Mouse (Mus musculus) megakaryocyte, embryonic 14.5 days (primary cell): ENCODE data around the gene Otud7b.

ENCODE experiments used
- FLI1 ChIP-seq: IDR thresholded peaks from 2 replicates; pipeline ENCODE4 v1.6.1; 2012; ENCODE audit warnings: low read length, inconsistent platforms, mixed read lengths
- GATA1 ChIP-seq: IDR thresholded peaks from 3 replicates; pipeline ENCODE4 v1.6.1; 2012; ENCODE audit warnings: mixed read lengths, low read length, inconsistent platforms, borderline replicate concordance

GRCm38 (mm10) chr3:96133327-96133905 is 29.1 kb downstream of the Otud7b start:
- TF ChIP-seq GATA1 (no peak), FLI1 (no peak)
